Comparison of ENCODE assay signal across 8 mouse cellular contexts in genomic region chr10:77624570-77624995, GRCm38 (mm10). TPM values are rescaled to one million over a fixed set of nuclear protein-coding genes. Genes with fewer than 3 reads are reported as not detected.
DNase-seq lines count a peak whose midpoint lies in the region; ATAC-seq and TF ChIP-seq lines count a peak whose summit lies in the region.

No protein-coding gene starts in this region.

- no peak for TF ChIP-seq EP300 in liver, embryonic 14.5 days (IDR thresholded peaks at IDR 0.05; ENCODE audit: low read depth)

- ATAC-seq in heart, embryonic 14.5 days (ENCODE audit: insufficient number of reproducible peaks, insufficient read depth, low FRiP score, low read depth) = no peak
- no peak for ATAC-seq in liver, embryonic 14.5 days (ENCODE audit: insufficient read depth)

- H3K4me2 ChIP-seq in heart, embryonic 14.5 days (ENCODE audit: low read length) = peak overlapping the region; percentile 22; the same call in 1 of the 2 replicates
- H3K4me2 ChIP-seq in liver, embryonic 14.5 days (ENCODE audit: low read depth) = 0 out of 2 replicates have a peak overlapping the region, but pooled peaks have one; percentile 11

- DNase-seq in kidney, postnatal 14 days = peak; percentile 59
- no peak for DNase-seq in kidney, adult 11 months
- no peak for DNase-seq in liver, embryonic 14.5 days (ENCODE audit: low read depth in 3 of 3, low spot score in 3 of 3)
- DNase-seq in embryo, embryonic 9.5 days (ENCODE audit: extremely low spot score) = no peak
- DNase-seq in spleen, adult 12 weeks (ENCODE audit: low spot score) = no peak
- no peak for DNase-seq in thymus, postnatal 36 days

- peaks cover 24% of the 10 kb centered on the region for H3K4me1 ChIP-seq in brown adipose tissue, adult 24 weeks (ENCODE audit: control insufficient read depth, insufficient read depth, insufficient read length, low read length)
- peaks cover 14 to 29% of the 10 kb centered on the region in 2 experiments for H3K4me1 ChIP-seq in heart, embryonic 14.5 days (ENCODE audit: control insufficient read depth in 2 of 2, insufficient read depth in 2 of 2, low read length in 2 of 2)
- peaks cover 10 to 23% of the 10 kb centered on the region in 2 experiments; a peak in 3 of 4 replicates for H3K4me1 ChIP-seq in liver, embryonic 14.5 days (replicated peaks; ENCODE audit: control insufficient read depth in 2 of 2, insufficient read depth in 2 of 2, low read length in 1 of 2)

- peak overlapping the region; percentile 94 for H3K9ac ChIP-seq in heart, embryonic 14.5 days (ENCODE audit: low read length)
- no peak overlapping the region for H3K9ac ChIP-seq in liver, embryonic 14.5 days (replicated peaks)

- H3K4me3 ChIP-seq in brown adipose tissue, adult 24 weeks (ENCODE audit: insufficient read depth, low read depth, low read length) = 0 out of 2 replicates have a peak overlapping the region, but pooled peaks have one; percentile 10
- H3K4me3 ChIP-seq in heart, embryonic 14.5 days (ENCODE audit: control insufficient read depth in 1 of 2, insufficient read depth in 1 of 2, low read depth in 1 of 2, low read length in 2 of 2) = no peak overlapping the region
- H3K4me3 ChIP-seq in liver, embryonic 14.5 days (ENCODE audit: insufficient read depth in 1 of 2, low read depth in 2 of 2, low read length in 2 of 2) = no peak overlapping the region

- 34% methylated on average over 7 of the region's 7 CpGs for WGBS in heart, embryonic 14.5 days
- WGBS in liver, embryonic 14.5 days (ENCODE audit: insufficient replicate concordance) = 68% methylated on average over 7 of the region's 7 CpGs

- no peak for TF ChIP-seq CTCF in liver, embryonic 14.5 days (IDR thresholded peaks at IDR 0.05; ENCODE audit: low read depth)

- H3K27ac ChIP-seq in brown adipose tissue, adult 24 weeks (replicated peaks; ENCODE audit: low read depth, low read length) = peak overlapping the region; percentile 84
- peak overlapping the region; percentile 78 to 83 for H3K27ac ChIP-seq in heart, embryonic 14.5 days (replicated peaks in 1 of 2; ENCODE audit: control insufficient read depth in 1 of 2, insufficient read depth in 1 of 2, low read depth in 2 of 2, low read length in 2 of 2)
- no peak overlapping the region for H3K27ac ChIP-seq in liver, embryonic 14.5 days

- peaks cover 12% of the 10 kb centered on the region; the same call in 1 of the 2 replicates for H3K36me3 ChIP-seq in heart, embryonic 14.5 days (ENCODE audit: control insufficient read depth, insufficient read depth, low read length)
- H3K36me3 ChIP-seq in liver, embryonic 14.5 days (replicated peaks; ENCODE audit: control insufficient read depth, insufficient read depth, low read depth) = no peaks in the 10 kb centered on the region; the same call in 1 of the 2 replicates

- no peaks in the 10 kb centered on the region for H3K27me3 ChIP-seq in heart, embryonic 14.5 days (ENCODE audit: control insufficient read depth, insufficient read depth, low read length)
- no peaks in the 10 kb centered on the region for H3K27me3 ChIP-seq in liver, embryonic 14.5 days (ENCODE audit: control insufficient read depth, insufficient read depth, low read length)

- no peaks in the 10 kb centered on the region for H3K9me3 ChIP-seq in heart, embryonic 14.5 days (ENCODE audit: control insufficient read depth, low read length)
- H3K9me3 ChIP-seq in liver, embryonic 14.5 days (ENCODE audit: control insufficient read depth, low read length) = no peaks in the 10 kb centered on the region

RNA-seq across cellular contexts. Expression of gene Ube2g2, which starts 2.5 kb away (rescaled TPM):
- polyA plus RNA-seq in brown adipose tissue, adult 24 weeks (2012; ENCODE audit: insufficient read depth, insufficient read length, missing spikeins) = 23.3 and 26.1 TPM in 2 replicates
- polyA plus RNA-seq in heart, embryonic 14.5 days (2014; fragmentation: Nextera tagmentation; extraction: Ambion mirVana) = 50.4 and 53.0 TPM in 2 replicates
- 19.3 TPM in 2 replicates for polyA plus RNA-seq in liver, embryonic 14.5 days (2012; rRNA removed)
- 25.3 and 27.1 TPM in 2 replicates for polyA plus RNA-seq in liver, embryonic 14.5 days (2014; fragmentation: Nextera tagmentation; extraction: Ambion mirVana)

RNA-seq across cellular contexts. Expression of gene Gm49325, which starts 18.6 kb away (rescaled TPM):
- polyA plus RNA-seq in brown adipose tissue, adult 24 weeks (2012; ENCODE audit: insufficient read depth, insufficient read length, missing spikeins) = 16.0 and 45.5 TPM in 2 replicates
- polyA plus RNA-seq in heart, embryonic 14.5 days (2014; fragmentation: Nextera tagmentation; extraction: Ambion mirVana) = 2.9 TPM in 1 of 2 replicates, not detected in the other
- polyA plus RNA-seq in liver, embryonic 14.5 days (2012; rRNA removed) = 0.09 TPM in 1 of 2 replicates, not detected in the other
- polyA plus RNA-seq in liver, embryonic 14.5 days (2014; fragmentation: Nextera tagmentation; extraction: Ambion mirVana) = not detected in 2 replicates

RNA-seq across cellular contexts. Expression of gene Sumo3, which starts 18.7 kb away (rescaled TPM):
- 58.1 and 84.9 TPM in 2 replicates for polyA plus RNA-seq in brown adipose tissue, adult 24 weeks (2012; ENCODE audit: insufficient read depth, insufficient read length, missing spikeins)
- polyA plus RNA-seq in heart, embryonic 14.5 days (2014; fragmentation: Nextera tagmentation; extraction: Ambion mirVana) = 144 and 156 TPM in 2 replicates
- polyA plus RNA-seq in liver, embryonic 14.5 days (2012; rRNA removed) = 74.1 and 109 TPM in 2 replicates
- 82.5 and 87.7 TPM in 2 replicates for polyA plus RNA-seq in liver, embryonic 14.5 days (2014; fragmentation: Nextera tagmentation; extraction: Ambion mirVana)

RNA-seq across cellular contexts. Expression of gene Pttg1ip, which starts 43.1 kb away (rescaled TPM):
- 88.8 and 92.4 TPM in 2 replicates for polyA plus RNA-seq in brown adipose tissue, adult 24 weeks (2012; ENCODE audit: insufficient read depth, insufficient read length, missing spikeins)
- polyA plus RNA-seq in heart, embryonic 14.5 days (2014; fragmentation: Nextera tagmentation; extraction: Ambion mirVana) = 128 and 133 TPM in 2 replicates
- 36.6 and 40.5 TPM in 2 replicates for polyA plus RNA-seq in liver, embryonic 14.5 days (2012; rRNA removed)
- 64.8 and 69.1 TPM in 2 replicates for polyA plus RNA-seq in liver, embryonic 14.5 days (2014; fragmentation: Nextera tagmentation; extraction: Ambion mirVana)
